Mouse (Mus musculus): ENCODE measurements at regions not wholly inside any gene's neighbourhood (a gene's known extent, or its start where the extent isn't known, plus 50 kb on each side); places are given as distances from the start of the nearest gene placed in this dataset.

DNA sequence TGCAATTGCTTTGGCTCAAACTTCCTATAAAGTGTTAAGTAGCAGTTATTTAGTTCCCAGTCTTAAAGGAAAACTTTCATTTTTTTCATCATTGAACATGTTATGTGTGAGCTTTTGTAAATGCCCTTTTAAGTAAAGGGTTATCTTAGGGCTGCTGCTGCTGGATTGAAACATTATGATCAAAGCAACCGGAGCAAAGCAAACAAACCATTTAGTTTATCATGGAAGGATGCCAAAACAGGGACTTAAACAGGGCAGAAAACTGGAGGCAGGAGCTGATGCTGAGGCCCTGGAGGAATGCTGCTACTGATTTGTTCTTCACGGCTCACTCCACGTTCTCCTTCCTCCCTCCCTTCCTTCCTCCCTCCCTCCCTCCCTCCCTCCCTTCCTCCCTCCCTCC is 111.3 kb upstream of the Nr2f1 start:
- TF ChIP-seq POLR2A (IDR thresholded peaks at IDR 0.05; ENCODE audit: extremely low read depth, insufficient read depth, low read length) (no peak), CTCF (IDR thresholded peaks at IDR 0.05; ENCODE audit: extremely low read depth, insufficient read depth, low read length) (no peak)
